Mouse (Mus musculus): Measurements from ENCODE around the gene Nxnl2.

DNA sequence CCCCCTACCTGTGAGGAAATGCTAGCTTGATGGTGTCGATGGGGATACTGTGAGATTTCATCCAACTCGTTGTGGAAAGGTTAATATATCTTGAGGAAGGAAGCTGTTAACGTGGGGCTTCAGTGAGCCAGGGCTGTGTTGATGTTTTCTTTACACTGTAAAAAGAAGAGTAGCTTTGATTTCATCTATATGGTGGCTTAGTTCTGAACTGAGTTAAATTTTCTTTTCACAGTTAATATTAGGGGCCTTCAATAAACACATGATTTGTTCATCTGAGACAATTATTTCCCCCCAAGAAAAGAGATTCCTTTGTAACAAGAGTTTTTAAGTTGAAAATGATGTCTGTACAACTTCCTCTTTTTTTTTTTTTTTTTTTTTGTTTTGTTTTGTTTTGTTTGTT is 13.5 kb upstream of the Nxnl2 start:
- TF ChIP-seq CTCF (conservative IDR thresholded peaks at IDR 0.05; ENCODE audit: insufficient read depth, insufficient read length, low read depth, low read length) (no peak), POLR2A (IDR thresholded peaks at IDR 0.05; ENCODE audit: low read depth, low read length) (no peak)
